Mouse (Mus musculus) central nervous system, embryonic 18 days (tissue): ENCODE measurements around the gene Gm21820. TPM values are rescaled to one million over a fixed set of nuclear protein-coding genes. Genes with fewer than 3 reads are reported as not detected.

Experiments
- polyA plus RNA-seq: library from polyadenylated mRNA; depleted of rRNA; stranded (reverse); fragments of >200 nt; gene quantifications from 2 replicates; pipeline ENCODE4 v1.2.3, GENCODE M21; 2012; rRNA removed

Gene Gm21820
- not detected in 2 replicates for polyA plus RNA-seq

GRCm38 (mm10) chrY:5249341-5249740 is at the start of gene Gm21820:
TSS of gene Gm21820 (minus strand) at chrY:5249441.

Other genes starting within 250 kb of the Gm21820 start
- not detected in 2 replicates for gene Gm20918, start 205.5 kb downstream of the Gm21820 start, polyA plus RNA-seq